Mouse (Mus musculus) lung, postnatal 0 days (tissue): Measurements from ENCODE around the gene Serpina6. TPM values are rescaled to one million over a fixed set of nuclear protein-coding genes. Genes with fewer than 3 reads are reported as not detected.

Experiments used
- ATAC-seq: fragments of 200-750 bp; cut with Nextera tagmentation; 2 replicates; pipeline ENCODE4 v1.8.0; 2017; ENCODE audit warnings: moderate library complexity
- DNase-seq: peaks from one replicate; pipeline ENCODE4 v3.0.0-alpha.2; 2016; ENCODE audit warnings: low spot score
- H3K27ac ChIP-seq: fragments of 300-500 bp; sonication (generic); 2 replicates; pipeline ENCODE4 v1.5.1; 2014; ENCODE audit warnings: antibody characterized with exemption, mild to moderate bottlenecking, low read length, mixed read lengths
- H3K27me3 ChIP-seq: fragments of 300-500 bp; sonication (generic); replicated peaks from 2 replicates; pipeline ENCODE4 v1.6.1; 2014; ENCODE audit warnings: low read length, mixed read lengths; ENCODE audit not compliant: insufficient read depth
- H3K36me3 ChIP-seq: fragments of 300-500 bp; sonication (generic); 2 replicates; pipeline ENCODE4 v1.6.1; 2014; ENCODE audit warnings: low read length, mixed read lengths; ENCODE audit not compliant: insufficient read depth
- H3K4me1 ChIP-seq: fragments of 300-500 bp; sonication (generic); 2 replicates; pipeline ENCODE4 v1.6.1; 2014; ENCODE audit warnings: antibody characterized with exemption, low read depth, low read length, mixed read lengths; ENCODE audit not compliant: insufficient read depth
- H3K4me2 ChIP-seq: fragments of 300-500 bp; sonication (generic); replicated peaks from 2 replicates; pipeline ENCODE4 v1.6.1; 2014; ENCODE audit warnings: low read depth, mild to moderate bottlenecking, low read length, moderate library complexity, mixed read lengths
- H3K4me3 ChIP-seq: fragments of 300-500 bp; sonication (generic); 2 replicates; pipeline ENCODE4 v1.5.1; 2014; ENCODE audit warnings: low read depth, low read length
- H3K9ac ChIP-seq: fragments of 300-500 bp; sonication (generic); replicated peaks from 2 replicates; pipeline ENCODE4 v1.6.1; 2014; ENCODE audit warnings: low read depth, mild to moderate bottlenecking
- H3K9me3 ChIP-seq: fragments of 300-500 bp; sonication (generic); 2 replicates; pipeline ENCODE4 v1.6.1; 2016; ENCODE audit warnings: low read length, mixed read lengths
- CTCF ChIP-seq: IDR thresholded peaks from 2 replicates; pipeline ENCODE4 v1.5.1; 2016; ENCODE audit warnings: antibody characterized with exemption, mild to moderate bottlenecking
- EP300 ChIP-seq: IDR thresholded peaks from 2 replicates; pipeline ENCODE4 v1.6.1; 2016; ENCODE audit warnings: antibody characterized with exemption, mild to moderate bottlenecking, control low read depth
- WGBS: fragments of 180-500 bp; shearing (Covaris S2); extraction: QIAGEN DNeasy Blood & Tissue Kit; methylation state at CpG from one replicate; pipeline ENCODE4 v1.1.7; 2014; 5-methylcytosine and 5-hydroxymethylcytosine counted together
- polyA plus RNA-seq: library from polyadenylated mRNA; unstranded; fragments of >200 nt; fragmentation: Nextera tagmentation; extraction: Ambion mirVana; gene quantifications from 2 replicates; pipeline ENCODE4 v1.2.1, GENCODE M21; 2015

Gene Serpina6
- not detected in 2 replicates for polyA plus RNA-seq

DNA sequence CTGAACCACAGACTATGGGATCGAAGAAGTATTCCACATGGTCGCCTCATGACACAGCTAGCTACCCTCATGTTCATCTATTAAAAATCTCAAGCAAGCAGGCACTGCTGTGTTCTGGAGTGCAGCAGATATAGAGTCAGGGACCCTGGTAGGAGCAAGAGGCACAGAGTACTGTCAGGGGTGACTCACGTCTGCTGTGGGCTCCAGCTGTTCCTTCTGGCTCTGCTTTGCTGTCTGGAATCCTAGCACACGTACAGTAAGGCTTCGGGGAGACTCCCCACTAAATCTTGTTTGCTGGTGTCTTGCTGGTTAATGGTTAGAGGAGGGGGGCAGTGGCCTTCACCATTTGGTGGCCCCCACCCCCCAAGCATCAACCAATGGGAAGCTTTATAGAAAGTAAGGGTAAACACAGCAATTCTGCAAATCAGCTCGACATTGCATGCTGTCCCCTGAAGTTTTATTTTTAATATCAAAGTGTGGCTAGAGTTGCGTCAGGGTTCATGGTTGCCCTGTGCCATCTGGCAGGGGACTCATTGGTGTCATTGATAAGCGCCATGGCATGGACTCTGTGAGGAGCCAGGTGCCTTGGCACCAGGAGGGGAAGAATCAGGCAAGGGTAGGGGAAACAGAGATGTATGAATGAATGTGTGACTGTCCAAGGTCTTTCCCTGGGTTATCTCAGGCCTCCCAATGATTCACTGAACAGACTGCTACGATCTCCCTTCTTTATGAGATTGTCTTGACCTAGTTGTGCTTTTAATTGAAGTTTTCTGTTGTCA lies at the start of gene Serpina6:
Gene Serpina6 (minus strand): TSS at position 365 of the 779 bp plus-strand sequence.
- Histone ChIP-seq H3K9me3 (no peaks in the 10 kb centered on the region), H3K9ac (no peak within 1 kb of the TSS), H3K27me3 (no peaks in the 10 kb centered on the region), H3K4me2 (no peak within 1 kb of the TSS), H3K36me3 (no peaks in the 10 kb centered on the region), H3K4me3 (no peak within 1 kb of the TSS), H3K4me1 (no peaks in the 10 kb centered on the region), H3K27ac (no peak within 1 kb of the TSS)
- peak; percentile 33; the same call in 1 of the 2 replicates for ATAC-seq
- 67% methylated on average over 9 of the region's 9 CpGs for WGBS
- TF ChIP-seq CTCF: no peak
- no peak for DNase-seq

GRCm38 (mm10) chr12:103706113-103706512 lies 49.1 kb upstream of the Serpina6 start:
- no peak for DNase-seq
- Histone ChIP-seq H3K4me1 (no peaks in the 10 kb centered on the region), H3K9me3 (no peaks in the 10 kb centered on the region), H3K36me3 (no peaks in the 10 kb centered on the region), H3K27ac (no peak overlapping the region), H3K4me3 (no peak overlapping the region), H3K9ac (no peak overlapping the region), H3K27me3 (no peaks in the 10 kb centered on the region), H3K4me2 (no peak overlapping the region)
- WGBS: 29% methylated on average over 4 of the region's 4 CpGs
- ATAC-seq: no peak
- no peak for TF ChIP-seq EP300
- TF ChIP-seq CTCF: no peak

DNA sequence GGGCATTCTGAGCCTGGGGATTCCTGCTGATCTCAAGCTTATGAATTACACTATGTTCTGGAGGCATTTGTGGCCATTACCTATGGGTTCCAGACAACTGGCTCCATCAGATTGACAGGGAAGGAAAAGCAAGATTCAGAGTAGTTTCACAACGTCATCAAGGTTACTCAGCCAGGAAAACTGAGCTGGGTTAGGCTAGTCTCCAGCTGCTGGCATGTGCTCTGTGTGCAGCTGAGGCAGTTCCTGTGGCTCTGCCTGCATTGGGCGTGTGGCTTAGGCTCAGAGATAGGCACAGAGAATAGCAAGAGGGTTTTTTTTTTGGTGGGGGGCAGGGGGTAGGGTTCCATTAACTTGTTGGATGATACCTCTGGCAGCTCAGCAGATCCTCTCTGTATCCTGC lies 48.5 kb upstream of the Serpina6 start:
- DNase-seq (no peak), ATAC-seq (no peak)
- no peak overlapping the region for H3K27ac ChIP-seq
- H3K9ac ChIP-seq: no peak overlapping the region
- TF ChIP-seq CTCF: no peak
- TF ChIP-seq EP300: no peak
- H3K9me3 ChIP-seq: no peaks in the 10 kb centered on the region
- H3K36me3 ChIP-seq: no peaks in the 10 kb centered on the region
- no peaks in the 10 kb centered on the region for H3K4me1 ChIP-seq
- 62% methylated on average over 2 of the region's 2 CpGs for WGBS
- no peaks in the 10 kb centered on the region for H3K27me3 ChIP-seq
- H3K4me3 ChIP-seq: no peak overlapping the region
- no peak overlapping the region for H3K4me2 ChIP-seq

DNA sequence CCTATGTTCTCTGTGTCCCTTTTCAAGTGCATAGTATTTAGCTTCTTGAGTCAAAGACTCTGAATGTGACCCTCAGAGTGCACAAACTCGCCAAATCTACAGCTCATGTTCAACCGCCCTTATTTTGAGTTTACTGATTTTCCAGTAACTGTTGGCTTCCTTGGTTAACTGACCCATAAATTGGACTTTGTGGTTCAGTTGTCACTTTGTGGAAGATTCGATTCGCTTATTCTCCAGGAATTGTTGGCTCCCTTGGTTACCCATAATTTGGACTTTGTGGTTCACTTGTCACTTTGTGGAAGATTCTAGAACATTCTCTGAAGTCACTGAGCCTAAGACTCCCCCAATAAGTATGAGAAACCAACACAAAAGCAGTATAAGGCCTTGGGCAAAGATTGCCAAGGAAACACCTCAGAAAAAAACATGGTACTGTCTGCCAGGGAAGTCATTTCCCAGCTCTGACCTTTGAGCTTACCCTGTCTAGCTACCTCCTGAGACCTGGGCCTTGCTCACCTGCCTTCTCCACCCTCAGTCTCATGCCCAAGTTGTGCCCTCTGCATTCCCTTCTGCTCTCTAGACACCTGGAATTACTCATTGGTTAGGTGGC lies 43.2 kb upstream of the Serpina6 start:
- TF ChIP-seq CTCF (no peak), EP300 (no peak)
- Histone ChIP-seq H3K27ac (no peak overlapping the region), H3K9me3 (no peaks in the 10 kb centered on the region), H3K36me3 (no peaks in the 10 kb centered on the region), H3K9ac (no peak overlapping the region), H3K4me3 (no peak overlapping the region), H3K4me1 (no peaks in the 10 kb centered on the region), H3K4me2 (no peak overlapping the region), H3K27me3 (no peaks in the 10 kb centered on the region)
- ATAC-seq: no peak
- DNase-seq: no peak
- WGBS: 80% methylated on average over 4 of the region's 4 CpGs

GRCm38 (mm10) chr12:103695429-103695828 lies 38.4 kb upstream of the Serpina6 start, which contains the start of gene Serpina1f:
TSS of gene Serpina1f (minus strand) at chr12:103695529.
- ATAC-seq (no peak), DNase-seq (no peak)
- no peaks in the 10 kb centered on the region for H3K27me3 ChIP-seq
- no peak within 1 kb of the TSS for H3K4me2 ChIP-seq
- TF ChIP-seq CTCF (no peak), EP300 (no peak)
- H3K27ac ChIP-seq: no peak within 1 kb of the TSS
- no peaks in the 10 kb centered on the region for H3K36me3 ChIP-seq
- no peak within 1 kb of the TSS for H3K4me3 ChIP-seq
- H3K9me3 ChIP-seq: no peaks in the 10 kb centered on the region
- no peaks in the 10 kb centered on the region for H3K4me1 ChIP-seq
- 83% methylated on average over 8 of the region's 8 CpGs for WGBS
- H3K9ac ChIP-seq: no peak within 1 kb of the TSS

GRCm38 (mm10) chr12:103688221-103688814 lies 31.3 kb upstream of the Serpina6 start:
- Histone ChIP-seq H3K36me3 (no peaks in the 10 kb centered on the region), H3K27ac (no peak overlapping the region), H3K4me3 (no peak overlapping the region), H3K27me3 (no peaks in the 10 kb centered on the region), H3K4me1 (no peaks in the 10 kb centered on the region), H3K9me3 (no peaks in the 10 kb centered on the region), H3K4me2 (no peak overlapping the region), H3K9ac (no peak overlapping the region)
- ATAC-seq (no peak), DNase-seq (no peak)
- WGBS: 31% methylated on average over 3 of the region's 3 CpGs
- TF ChIP-seq EP300 (no peak), CTCF (no peak)
